Mouse (Mus musculus): ENCODE measurements around the gene Tmbim4.

DNA sequence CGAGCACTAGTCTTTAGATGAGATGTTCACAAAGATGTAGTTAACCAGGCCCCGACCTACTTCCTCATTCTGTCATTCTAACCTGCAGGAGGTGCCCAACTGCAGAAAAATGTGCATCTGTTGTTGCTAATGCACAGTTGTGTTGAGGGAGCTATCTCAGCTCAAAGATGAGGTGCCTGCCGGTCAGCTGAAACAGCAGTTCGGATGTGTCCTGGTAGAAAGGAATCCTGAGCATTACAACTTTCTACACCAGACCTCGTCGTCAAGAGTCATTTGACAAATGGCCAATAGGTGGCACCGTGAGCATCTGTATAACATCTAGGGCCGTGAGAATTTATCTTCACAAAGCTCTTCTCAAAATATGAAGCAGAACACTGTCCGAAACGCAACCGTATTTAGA is 55.8 kb downstream of the Tmbim4 start:
- peak; percentile 56 for TF ChIP-seq CTCF (IDR thresholded peaks at IDR 0.05; ENCODE audit: extremely low read depth, insufficient read depth, low read length)
- no peak for TF ChIP-seq POLR2A (IDR thresholded peaks at IDR 0.05; ENCODE audit: extremely low read depth, insufficient read depth, low read length)

Measured in cortical plate, adult 2 months (tissue).